Mouse (Mus musculus) embryonic facial prominence, embryonic 13.5 days (tissue): ENCODE measurements at regions not wholly inside any gene's neighbourhood (a gene's known extent, or its start where the extent isn't known, plus 50 kb on each side); places are given as distances from the start of the nearest gene placed in this dataset.

Source experiments
- ATAC-seq: fragments of 200-750 bp; cut with Nextera tagmentation; 2 replicates; pipeline ENCODE4 v1.8.0; 2017; ENCODE audit warnings: low read depth; ENCODE audit not compliant: insufficient number of reproducible peaks, insufficient read depth, low FRiP score, low TSS enrichment
- H3K27ac ChIP-seq: fragments of 300-500 bp; sonication (generic); 2 replicates; pipeline ENCODE4 v1.5.1; 2015; ENCODE audit warnings: moderate library complexity, mild to moderate bottlenecking, inconsistent platforms
- H3K27me3 ChIP-seq: fragments of 300-500 bp; sonication (generic); 2 replicates; pipeline ENCODE4 v1.6.1; 2015; ENCODE audit warnings: mild to moderate bottlenecking, inconsistent platforms
- H3K36me3 ChIP-seq: fragments of 300-500 bp; sonication (generic); 2 replicates; pipeline ENCODE4 v1.6.1; 2015; ENCODE audit warnings: mild to moderate bottlenecking, inconsistent platforms
- H3K4me1 ChIP-seq: fragments of 300-500 bp; sonication (generic); 2 replicates; pipeline ENCODE4 v1.6.1; 2015; ENCODE audit warnings: inconsistent platforms
- H3K4me2 ChIP-seq: fragments of 300-500 bp; sonication (generic); 2 replicates; pipeline ENCODE4 v1.6.1; 2015; ENCODE audit warnings: moderate library complexity, mild to moderate bottlenecking, inconsistent platforms
- H3K4me3 ChIP-seq: fragments of 300-500 bp; sonication (generic); 2 replicates; pipeline ENCODE4 v1.5.1; 2015; ENCODE audit warnings: mild to moderate bottlenecking, inconsistent platforms
- H3K9ac ChIP-seq: fragments of 300-500 bp; sonication (generic); 2 replicates; pipeline ENCODE4 v1.6.1; 2015; ENCODE audit warnings: mild to moderate bottlenecking, inconsistent platforms
- H3K9me3 ChIP-seq: fragments of 300-500 bp; sonication (generic); 2 replicates; pipeline ENCODE4 v1.6.1; 2016; ENCODE audit warnings: inconsistent platforms
- WGBS: fragments of 180-500 bp; shearing (Covaris S2); methylation state at CpG from one replicate; pipeline ENCODE4 v1.1.7; 2015; ENCODE audit warnings: mixed read lengths; 5-methylcytosine and 5-hydroxymethylcytosine counted together

DNA sequence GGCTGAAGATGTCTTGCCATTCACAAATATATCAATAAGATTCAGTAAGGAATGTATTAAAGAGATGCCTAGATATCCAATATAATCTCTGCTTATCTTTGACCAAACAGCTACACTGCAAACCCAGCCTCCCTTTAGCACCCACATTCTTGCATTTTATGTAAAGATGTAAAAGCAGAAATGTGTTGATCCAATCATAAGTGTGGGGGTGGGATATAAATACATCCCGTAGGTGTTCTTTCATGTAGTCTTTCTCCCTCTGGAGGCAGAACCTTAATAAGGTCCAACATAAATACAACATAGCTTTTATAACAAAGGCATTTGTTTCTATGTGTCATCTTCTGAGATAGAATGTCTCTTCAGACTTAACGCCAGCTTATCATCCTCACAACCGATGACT, 637.1 kb upstream of the Flrt2 start:
- Histone ChIP-seq H3K4me1 (0 out of 2 replicates have a peak, but pooled peaks cover 2% of the 10 kb centered on the region), H3K9me3 (no peaks in the 10 kb centered on the region), H3K27me3 (no peaks in the 10 kb centered on the region), H3K4me3 (no peak overlapping the region), H3K36me3 (no peaks in the 10 kb centered on the region), H3K9ac (no peak overlapping the region), H3K27ac (no peak overlapping the region), H3K4me2 (no peak overlapping the region)
- ATAC-seq = no peak
- WGBS = 85% methylated on average over 3 of the region's 3 CpGs

DNA sequence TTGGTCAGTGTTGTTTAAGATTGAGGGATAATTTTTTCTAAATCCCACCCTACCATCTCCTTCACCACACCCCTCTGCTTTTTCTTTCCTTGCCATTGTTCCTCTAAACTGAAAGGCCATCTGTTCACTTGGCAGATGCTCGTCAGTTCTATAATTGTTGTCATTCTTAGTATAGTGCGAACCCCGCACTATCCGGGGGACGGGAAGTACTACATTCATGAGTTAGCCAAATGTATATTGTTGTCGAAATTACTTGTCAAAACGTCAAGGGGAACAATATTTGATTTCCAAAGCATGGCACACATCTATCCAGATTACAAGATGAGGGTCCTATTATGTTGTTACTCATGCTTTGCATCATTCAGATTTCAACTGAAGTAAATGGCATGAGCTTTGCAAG, 635.1 kb upstream of the Flrt2 start:
- no peak overlapping the region for H3K4me3 ChIP-seq
- H3K9ac ChIP-seq = no peak overlapping the region
- no peaks in the 10 kb centered on the region for H3K27me3 ChIP-seq
- no peaks in the 10 kb centered on the region for H3K36me3 ChIP-seq
- 79% methylated on average over 7 of the region's 7 CpGs for WGBS
- no peak overlapping the region for H3K27ac ChIP-seq
- no peak overlapping the region for H3K4me2 ChIP-seq
- H3K9me3 ChIP-seq = no peaks in the 10 kb centered on the region
- H3K4me1 ChIP-seq = 0 out of 2 replicates have a peak, but pooled peaks cover 2% of the 10 kb centered on the region
- no peak for ATAC-seq

DNA sequence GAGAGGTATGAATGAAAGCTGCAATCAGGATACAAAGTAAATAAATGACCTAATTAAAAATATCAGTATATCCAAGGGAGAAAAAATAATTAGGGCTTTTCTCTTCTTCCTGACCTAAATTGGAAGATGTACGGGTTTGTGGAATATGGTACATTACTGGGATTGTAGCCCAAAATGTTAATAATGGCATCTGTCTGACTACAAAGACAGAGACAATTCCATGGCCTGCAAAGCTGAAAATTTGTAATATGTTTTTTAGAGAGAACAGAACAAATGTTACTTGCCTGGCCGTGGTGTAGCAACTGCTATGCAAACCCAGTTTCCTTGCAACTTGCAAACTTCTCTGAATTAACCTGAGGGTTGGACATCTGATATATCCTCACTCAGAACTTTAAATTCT, 632.6 kb upstream of the Flrt2 start:
- Histone ChIP-seq H3K4me2 (no peak overlapping the region), H3K27me3 (no peaks in the 10 kb centered on the region), H3K9me3 (no peaks in the 10 kb centered on the region), H3K4me1 (0 out of 2 replicates have a peak, but pooled peaks cover 2% of the 10 kb centered on the region), H3K4me3 (no peak overlapping the region), H3K9ac (no peak overlapping the region), H3K27ac (no peak overlapping the region), H3K36me3 (no peaks in the 10 kb centered on the region)
- ATAC-seq = no peak
- WGBS = 78% methylated on average over 2 of the region's 2 CpGs

DNA sequence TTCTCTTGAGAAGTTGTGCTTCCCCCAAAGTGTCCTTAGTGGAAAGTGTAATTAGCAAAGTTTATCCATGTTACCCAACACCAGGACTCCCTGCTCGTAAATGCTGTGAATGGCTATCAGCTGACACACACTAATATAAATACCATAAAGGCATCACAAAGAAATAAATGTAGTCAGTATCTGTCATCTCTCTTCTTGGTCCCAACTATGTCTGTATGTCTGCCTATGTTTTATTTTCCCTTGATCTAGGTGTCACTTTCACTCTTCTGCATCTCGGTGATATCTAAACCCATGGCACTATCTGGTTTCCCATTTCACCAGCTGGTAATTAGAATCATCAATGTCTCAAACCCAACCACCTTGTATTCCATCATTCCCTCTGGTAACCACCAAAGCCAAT, 619.7 kb upstream of the Flrt2 start:
- ATAC-seq = no peak
- 54% methylated on average over 2 of the region's 2 CpGs for WGBS
- no peak overlapping the region for H3K27ac ChIP-seq

DNA sequence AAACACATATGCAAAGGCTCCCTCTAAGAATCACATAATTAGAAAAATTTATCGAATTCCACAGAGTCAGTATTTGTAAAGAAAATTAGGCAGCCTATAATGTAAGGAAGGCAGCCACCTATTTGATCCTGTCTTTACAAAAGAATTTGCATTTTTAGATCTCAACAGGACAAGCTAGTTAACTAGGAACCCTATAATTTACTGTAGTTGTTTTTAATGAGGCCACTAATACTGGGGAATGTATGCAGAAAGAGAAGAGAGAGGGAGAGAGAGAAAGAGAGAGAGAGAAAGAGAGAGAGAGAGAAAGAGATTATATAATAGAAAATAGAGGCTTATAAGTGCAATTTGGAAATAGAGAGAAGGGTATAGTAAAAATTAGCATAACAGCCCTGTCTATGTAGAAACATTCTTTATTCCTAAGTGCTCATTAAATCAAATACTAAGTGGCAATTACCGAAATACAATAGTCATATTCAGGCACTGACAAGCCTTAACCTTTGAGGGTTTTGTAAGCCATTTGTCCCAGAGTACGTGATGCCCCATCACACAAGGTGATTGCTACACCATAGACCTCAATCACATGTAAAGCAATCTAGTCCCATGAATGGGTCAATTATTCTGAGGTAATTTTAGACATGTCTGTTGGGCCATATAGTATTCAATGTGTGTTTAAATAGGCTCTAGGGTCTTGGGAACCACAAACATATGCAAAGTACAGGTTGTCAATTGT, 572.6 kb upstream of the Flrt2 start:
- WGBS = 70% methylated on average over 3 of the region's 3 CpGs
- H3K9ac ChIP-seq = no peak overlapping the region
- ATAC-seq = no peak
- no peak overlapping the region for H3K4me3 ChIP-seq
- no peak overlapping the region for H3K27ac ChIP-seq
- no peak overlapping the region for H3K4me2 ChIP-seq
- no peaks in the 10 kb centered on the region for H3K27me3 ChIP-seq
- H3K36me3 ChIP-seq = no peaks in the 10 kb centered on the region
- H3K9me3 ChIP-seq = no peaks in the 10 kb centered on the region
- no peaks in the 10 kb centered on the region for H3K4me1 ChIP-seq

More for the DNA sequence above, 619.7 kb upstream of the Flrt2 start:
- no peak overlapping the region for H3K4me2 ChIP-seq
- no peak overlapping the region for H3K4me3 ChIP-seq
- H3K36me3 ChIP-seq = no peaks in the 10 kb centered on the region
- no peak overlapping the region for H3K9ac ChIP-seq
- no peaks in the 10 kb centered on the region for H3K9me3 ChIP-seq
- H3K27me3 ChIP-seq = no peaks in the 10 kb centered on the region
- no peaks in the 10 kb centered on the region for H3K4me1 ChIP-seq

DNA sequence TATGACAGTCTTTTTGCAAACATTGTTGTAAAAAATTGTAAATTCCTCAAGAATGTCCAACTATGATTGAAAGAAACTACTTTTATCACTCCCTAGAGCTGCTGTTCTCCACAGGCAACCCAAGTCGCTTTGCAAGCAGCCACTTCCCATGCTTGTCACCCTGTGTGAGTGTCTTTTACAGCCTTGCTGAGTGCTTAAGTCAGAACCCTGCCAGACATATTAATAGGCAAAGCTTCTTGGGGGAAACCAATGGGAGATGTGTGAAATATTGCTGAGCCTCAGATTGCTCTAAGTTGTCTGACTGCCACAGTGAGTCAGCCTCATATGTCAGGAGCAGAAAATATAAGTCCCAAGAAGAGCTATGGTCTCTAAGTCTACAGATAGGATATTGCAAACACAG, 559.2 kb upstream of the Flrt2 start:
- Histone ChIP-seq H3K9me3 (no peaks in the 10 kb centered on the region), H3K36me3 (no peaks in the 10 kb centered on the region), H3K27me3 (no peaks in the 10 kb centered on the region), H3K4me3 (no peak overlapping the region), H3K9ac (no peak overlapping the region), H3K4me1 (0 out of 2 replicates have a peak, but pooled peaks cover 3% of the 10 kb centered on the region), H3K27ac (no peak overlapping the region), H3K4me2 (no peak overlapping the region)
- no peak for ATAC-seq
- 58% methylated on average over 1 of the region's 1 CpGs for WGBS

DNA sequence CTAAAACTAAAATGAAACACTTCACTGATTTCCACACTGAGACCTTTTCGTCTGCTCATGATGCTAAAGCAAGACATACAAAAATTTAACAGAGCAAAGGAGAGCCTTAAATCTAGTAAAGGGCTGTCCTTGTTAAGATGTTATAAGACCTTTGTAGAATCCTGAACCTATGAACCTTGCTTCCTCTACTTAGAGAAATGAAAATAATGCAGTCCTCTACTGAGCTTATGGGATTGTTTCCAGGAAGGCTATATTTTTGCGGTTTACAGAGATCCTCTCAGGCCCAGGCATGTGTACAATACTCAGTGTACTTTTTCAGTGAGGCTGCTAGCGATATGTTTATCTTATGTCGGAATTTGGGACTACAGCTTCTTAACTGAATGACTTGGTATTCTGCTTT, 558.5 kb upstream of the Flrt2 start:
- no peak for ATAC-seq
- Histone ChIP-seq H3K9me3 (no peaks in the 10 kb centered on the region), H3K36me3 (no peaks in the 10 kb centered on the region), H3K27me3 (no peaks in the 10 kb centered on the region), H3K4me1 (0 out of 2 replicates have a peak, but pooled peaks cover 3% of the 10 kb centered on the region), H3K9ac (no peak overlapping the region), H3K4me3 (no peak overlapping the region), H3K4me2 (no peak overlapping the region), H3K27ac (no peak overlapping the region)
- WGBS = 62% methylated on average over 4 of the region's 4 CpGs

DNA sequence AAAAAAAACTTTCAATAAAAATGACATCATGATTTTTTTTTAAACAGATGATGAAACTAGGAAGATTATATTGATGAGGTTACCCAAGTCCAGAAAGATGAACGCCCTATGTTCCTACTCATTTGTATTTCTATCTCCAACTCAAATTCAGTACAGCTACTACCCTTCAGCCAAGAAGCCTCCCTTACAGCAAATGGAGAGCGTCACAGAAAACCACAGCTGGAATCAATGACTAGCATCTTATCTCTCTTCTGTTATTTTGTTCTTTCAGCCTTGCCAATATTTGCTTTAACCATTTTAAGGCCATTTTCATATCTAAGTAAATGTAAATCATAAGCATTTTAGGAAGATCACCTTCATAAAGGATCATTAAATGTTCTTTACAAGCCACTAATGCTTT, 553.9 kb upstream of the Flrt2 start:
- ATAC-seq = no peak
- no peaks in the 10 kb centered on the region for H3K36me3 ChIP-seq
- no peak overlapping the region for H3K4me2 ChIP-seq
- H3K9me3 ChIP-seq = no peaks in the 10 kb centered on the region
- H3K4me1 ChIP-seq = no peaks in the 10 kb centered on the region
- WGBS = 72% methylated on average over 2 of the region's 2 CpGs
- no peaks in the 10 kb centered on the region for H3K27me3 ChIP-seq
- H3K4me3 ChIP-seq = no peak overlapping the region
- H3K27ac ChIP-seq = no peak overlapping the region
- no peak overlapping the region for H3K9ac ChIP-seq

DNA sequence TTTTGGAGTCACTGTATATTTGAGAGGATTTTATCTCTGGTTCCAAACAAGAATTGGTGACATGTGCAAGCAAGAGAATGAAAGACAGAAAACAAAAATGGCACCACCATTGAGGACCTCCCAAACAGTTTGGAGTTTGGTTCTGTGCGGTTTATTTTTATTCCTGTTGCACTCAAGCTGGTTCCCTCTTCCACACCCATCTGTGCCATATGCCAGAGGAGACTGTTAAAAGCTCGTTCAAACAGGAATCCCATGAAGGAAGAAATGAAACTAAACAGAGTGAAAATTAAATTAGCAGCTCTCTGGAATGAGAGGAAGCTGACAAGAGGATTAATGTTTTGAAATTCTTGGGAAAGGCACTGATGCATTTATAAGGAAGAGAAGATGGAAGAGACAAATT, 521.0 kb upstream of the Flrt2 start:
- no peaks in the 10 kb centered on the region for H3K27me3 ChIP-seq
- no peak overlapping the region for H3K9ac ChIP-seq
- ATAC-seq = no peak

DNA sequence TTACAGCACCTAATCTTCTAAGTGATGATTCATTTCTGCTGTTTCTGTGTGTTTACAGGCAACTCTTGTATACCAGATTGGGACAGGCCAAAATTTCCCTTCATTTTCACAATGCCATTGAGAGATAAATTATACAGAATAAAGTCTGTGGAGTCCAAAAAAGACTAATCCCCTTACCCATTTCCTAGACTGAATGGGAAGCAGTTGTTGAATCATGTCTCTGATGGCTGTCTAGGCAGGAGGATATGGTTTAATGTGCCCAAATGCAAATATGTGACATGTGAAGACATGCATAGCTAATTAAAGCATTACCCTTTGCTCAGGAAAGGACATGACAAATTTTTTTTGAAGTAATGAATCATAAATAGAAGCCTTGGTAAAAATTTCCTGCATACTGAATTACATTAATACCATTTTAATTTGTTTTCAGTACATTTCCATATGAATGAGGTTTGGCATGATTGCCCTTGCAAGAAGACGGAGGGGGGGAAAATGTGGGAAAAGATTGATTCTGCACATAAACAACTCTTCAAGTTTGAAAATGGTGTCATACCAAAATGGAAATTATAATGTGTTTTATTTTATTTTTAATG, 518.1 kb upstream of the Flrt2 start:
- ATAC-seq = no peak
- Histone ChIP-seq H3K9ac (no peak overlapping the region), H3K4me1 (no peaks in the 10 kb centered on the region), H3K9me3 (no peaks in the 10 kb centered on the region), H3K27ac (no peak overlapping the region), H3K4me2 (no peak overlapping the region), H3K36me3 (no peaks in the 10 kb centered on the region), H3K27me3 (no peaks in the 10 kb centered on the region), H3K4me3 (no peak overlapping the region)
- WGBS = 68% methylated on average over 1 of the region's 1 CpGs

More for the DNA sequence above, 521.0 kb upstream of the Flrt2 start:
- Histone ChIP-seq H3K4me1 (no peaks in the 10 kb centered on the region), H3K27ac (no peak overlapping the region), H3K36me3 (no peaks in the 10 kb centered on the region), H3K4me3 (no peak overlapping the region), H3K4me2 (no peak overlapping the region), H3K9me3 (no peaks in the 10 kb centered on the region)
- 69% methylated on average over 2 of the region's 2 CpGs for WGBS

DNA sequence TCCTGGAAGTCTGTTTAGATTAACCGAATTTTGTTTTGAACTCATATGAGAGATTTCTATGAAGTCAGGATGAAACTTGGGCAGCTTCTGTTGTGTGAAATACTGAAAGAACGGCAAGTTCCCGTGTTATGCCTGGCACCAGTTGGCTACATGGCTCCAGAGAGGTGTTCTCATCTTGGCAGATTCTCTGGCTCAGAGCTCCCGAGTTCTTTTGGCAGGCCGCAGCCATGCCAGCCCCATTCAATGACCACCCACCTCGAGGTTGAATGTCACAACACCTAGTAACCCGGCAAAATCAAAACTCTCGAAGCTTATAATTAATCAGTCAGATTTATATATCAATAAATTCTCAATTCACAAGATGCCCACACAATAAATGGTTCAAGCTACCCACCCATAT, 489.5 kb upstream of the Flrt2 start:
- Histone ChIP-seq H3K27me3 (no peaks in the 10 kb centered on the region), H3K9me3 (no peaks in the 10 kb centered on the region), H3K4me2 (no peak overlapping the region), H3K9ac (no peak overlapping the region), H3K4me1 (no peaks in the 10 kb centered on the region), H3K27ac (no peak overlapping the region), H3K36me3 (no peaks in the 10 kb centered on the region), H3K4me3 (no peak overlapping the region)
- no peak for ATAC-seq
- WGBS = 94% methylated on average over 8 of the region's 8 CpGs

DNA sequence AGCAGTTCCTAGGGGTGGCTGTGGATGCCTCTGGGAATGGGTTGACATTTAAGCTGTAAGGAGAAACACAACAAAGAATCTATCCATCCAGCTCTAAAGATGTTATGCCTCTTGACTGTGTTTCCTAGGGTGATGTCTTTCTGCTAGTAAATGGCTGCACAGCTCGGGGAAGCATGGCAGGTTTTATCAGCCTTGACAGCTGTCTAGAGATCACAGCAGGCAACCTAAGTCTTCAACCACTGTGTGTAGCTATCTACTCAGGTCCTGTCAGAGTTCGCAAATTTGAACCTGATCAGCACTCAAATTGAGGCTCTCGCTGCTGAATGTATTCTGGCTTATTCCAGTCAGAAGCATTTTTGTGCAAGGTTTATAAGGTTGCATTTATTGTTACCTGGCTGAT, 486.9 kb upstream of the Flrt2 start:
- Histone ChIP-seq H3K27me3 (no peaks in the 10 kb centered on the region), H3K36me3 (no peaks in the 10 kb centered on the region), H3K9me3 (no peaks in the 10 kb centered on the region), H3K4me1 (no peaks in the 10 kb centered on the region), H3K4me2 (no peak overlapping the region), H3K9ac (no peak overlapping the region), H3K4me3 (no peak overlapping the region), H3K27ac (no peak overlapping the region)
- 74% methylated on average over 3 of the region's 3 CpGs for WGBS
- ATAC-seq = no peak
